Mouse (Mus musculus) intestine, postnatal 0 days (tissue): ENCODE data around the gene Ugt1a10. TPM values are rescaled to one million over a fixed set of nuclear protein-coding genes. Genes with fewer than 3 reads are reported as not detected.

Experiments used
- ATAC-seq: fragments of 200-750 bp; cut with Nextera tagmentation; 2 replicates; pipeline ENCODE4 v1.8.0; 2017; ENCODE audit warnings: mild to moderate bottlenecking, moderate TSS enrichment, moderate library complexity
- H3K27ac ChIP-seq: fragments of 300-500 bp; sonication (generic); 2 replicates; pipeline ENCODE4 v1.5.1; 2014; ENCODE audit warnings: mild to moderate bottlenecking, low read depth, low read length, moderate library complexity
- H3K27me3 ChIP-seq: fragments of 300-500 bp; sonication (generic); replicated peaks from 2 replicates; pipeline ENCODE4 v1.6.1; 2014; ENCODE audit warnings: low read length, mixed read lengths; ENCODE audit not compliant: control insufficient read depth, insufficient read depth
- H3K36me3 ChIP-seq: fragments of 300-500 bp; sonication (generic); 2 replicates; pipeline ENCODE4 v1.6.1; 2014; ENCODE audit warnings: mild to moderate bottlenecking, moderate library complexity; ENCODE audit not compliant: control insufficient read depth, insufficient read depth
- H3K4me1 ChIP-seq: fragments of 300-500 bp; sonication (generic); replicated peaks from 2 replicates; pipeline ENCODE4 v1.6.1; 2014; ENCODE audit warnings: antibody characterized with exemption, low read length, mixed read lengths; ENCODE audit not compliant: control insufficient read depth, insufficient read depth
- H3K4me2 ChIP-seq: fragments of 300-500 bp; sonication (generic); replicated peaks from 2 replicates; pipeline ENCODE4 v1.6.1; 2014; ENCODE audit warnings: low read depth, mild to moderate bottlenecking, moderate library complexity
- H3K4me3 ChIP-seq: fragments of 300-500 bp; sonication (generic); 2 replicates; pipeline ENCODE4 v1.5.1; 2014; ENCODE audit warnings: low read depth, low read length
- H3K9ac ChIP-seq: fragments of 300-500 bp; sonication (generic); 2 replicates; pipeline ENCODE4 v1.6.1; 2014; ENCODE audit warnings: mild to moderate bottlenecking, low read depth, low read length
- H3K9me3 ChIP-seq: fragments of 300-500 bp; sonication (generic); 2 replicates; pipeline ENCODE4 v1.6.1; 2016; ENCODE audit warnings: mixed run types; ENCODE audit not compliant: control insufficient read depth
- CTCF ChIP-seq: sonication (generic); IDR thresholded peaks from 2 replicates; pipeline ENCODE4 v1.5.1; 2016; ENCODE audit warnings: low read depth, mild to moderate bottlenecking, control low read depth, antibody characterized with exemption, moderate library complexity
- WGBS: fragments of 180-500 bp; shearing (Covaris S2); extraction: QIAGEN DNeasy Blood & Tissue Kit; methylation state at CpG from one replicate; pipeline ENCODE4 v1.1.7; 2014; 5-methylcytosine and 5-hydroxymethylcytosine counted together
- polyA plus RNA-seq: library from polyadenylated mRNA; unstranded; fragments of >200 nt; fragmentation: Nextera tagmentation; extraction: Ambion mirVana; gene quantifications from 2 replicates; pipeline ENCODE4 v1.2.1, GENCODE M21; 2015

Gene Ugt1a10
- polyA plus RNA-seq, 1 experiment from 2014 or later, result 0.05 TPM

DNA sequence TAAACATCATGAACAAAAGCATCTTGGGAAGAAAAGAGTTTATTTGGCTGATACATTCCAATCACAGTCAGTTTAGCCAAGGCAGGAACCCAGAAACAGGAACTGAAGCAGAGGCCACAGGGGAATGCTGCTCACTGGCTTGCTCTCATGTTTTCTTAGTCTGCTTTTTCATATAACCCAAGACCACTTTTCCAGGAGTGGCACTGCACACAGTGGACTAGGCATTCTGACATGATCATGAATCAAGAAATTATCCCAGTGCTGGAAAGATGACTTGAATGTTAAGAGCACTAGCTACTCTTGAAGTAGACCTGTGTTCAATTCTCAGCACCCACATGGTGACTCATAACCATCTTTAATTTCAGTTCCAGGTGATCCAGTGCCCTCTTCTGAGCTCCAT is 170.6 kb downstream of the Ugt1a10 start:
- no peak overlapping the region for H3K4me2 ChIP-seq
- H3K9ac ChIP-seq, result no peak overlapping the region
- no peak for ATAC-seq
- no peak for TF ChIP-seq CTCF
- no peaks in the 10 kb centered on the region for H3K36me3 ChIP-seq
- H3K4me1 ChIP-seq, result no peaks in the 10 kb centered on the region
- H3K9me3 ChIP-seq, result peaks cover 33% of the 10 kb centered on the region
- no peak overlapping the region for H3K27ac ChIP-seq
- no peaks in the 10 kb centered on the region for H3K27me3 ChIP-seq
- H3K4me3 ChIP-seq, result no peak overlapping the region

DNA sequence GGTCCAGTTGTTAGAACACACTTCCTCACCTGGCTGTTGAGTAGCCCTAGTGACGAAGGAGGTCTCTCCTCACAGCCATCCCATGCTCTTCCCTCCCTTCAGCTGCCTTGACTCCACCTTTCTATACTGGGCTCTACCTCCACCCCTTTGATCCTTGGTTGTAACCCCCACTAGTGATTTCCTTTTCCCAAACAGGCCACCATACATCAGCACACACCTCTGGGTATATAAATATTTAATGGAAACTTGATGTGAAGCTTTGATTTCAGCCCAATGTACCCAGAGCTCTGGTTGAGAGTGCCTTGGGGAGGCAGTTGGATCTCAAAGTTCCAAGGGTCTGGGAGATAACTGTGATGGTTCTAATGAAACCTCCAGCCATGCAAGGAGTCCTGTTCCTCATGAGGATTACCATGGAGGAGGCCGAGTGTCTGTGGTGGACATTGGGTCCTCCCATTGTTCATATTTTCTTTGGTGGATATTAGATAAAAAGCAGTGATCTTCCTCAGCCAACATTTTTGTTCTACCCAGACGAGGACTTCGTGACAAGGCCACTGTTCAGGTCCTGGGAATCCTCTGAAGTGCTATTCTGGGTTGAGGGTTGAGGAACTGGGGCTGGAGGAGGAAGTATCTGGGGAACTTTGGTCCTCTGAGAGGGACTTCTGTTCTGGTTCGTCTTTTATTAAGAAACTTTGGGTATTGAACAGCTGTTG is 171.6 kb downstream of the Ugt1a10 start, which contains the start of gene Mroh2a:
Gene Mroh2a (plus strand): TSS at position 317 of the 710 bp plus-strand sequence.
- WGBS, result 56% methylated on average over 5 of the region's 5 CpGs
- Histone ChIP-seq H3K9ac (no peak within 1 kb of the TSS), H3K36me3 (no peaks in the 10 kb centered on the region), H3K27me3 (no peaks in the 10 kb centered on the region), H3K4me1 (no peaks in the 10 kb centered on the region), H3K4me2 (no peak within 1 kb of the TSS), H3K27ac (no peak within 1 kb of the TSS), H3K9me3 (peaks cover 43% of the 10 kb centered on the region), H3K4me3 (no peak within 1 kb of the TSS)
- no peak for ATAC-seq
- TF ChIP-seq CTCF, result no peak

DNA sequence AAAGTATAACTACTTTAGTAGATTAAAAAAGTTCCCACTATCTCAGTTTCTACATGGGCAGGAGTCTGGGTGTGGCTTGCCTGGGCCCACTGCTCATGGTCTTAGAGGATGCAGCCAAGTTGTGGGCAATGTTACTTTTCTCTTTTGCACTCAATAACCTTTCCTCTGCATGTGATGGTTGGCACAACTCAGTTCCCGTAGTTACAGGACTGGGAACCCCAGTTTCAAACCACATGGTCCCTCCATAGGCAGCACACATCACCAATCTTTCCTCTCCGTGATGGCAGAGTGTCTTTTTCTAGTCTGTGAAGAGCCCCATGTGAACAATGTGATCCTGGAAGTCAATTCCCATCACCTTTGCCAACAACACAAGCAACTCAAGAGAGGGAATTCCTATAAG is 172.3 kb downstream of the Ugt1a10 start:
- Histone ChIP-seq H3K27ac (no peak overlapping the region), H3K4me3 (no peak overlapping the region), H3K36me3 (no peaks in the 10 kb centered on the region), H3K4me1 (no peaks in the 10 kb centered on the region), H3K9ac (no peak overlapping the region), H3K9me3 (peaks cover 46% of the 10 kb centered on the region), H3K27me3 (no peaks in the 10 kb centered on the region), H3K4me2 (no peak overlapping the region)
- TF ChIP-seq CTCF, result no peak
- no peak for ATAC-seq
- 62% methylated on average over 2 of the region's 2 CpGs for WGBS

DNA sequence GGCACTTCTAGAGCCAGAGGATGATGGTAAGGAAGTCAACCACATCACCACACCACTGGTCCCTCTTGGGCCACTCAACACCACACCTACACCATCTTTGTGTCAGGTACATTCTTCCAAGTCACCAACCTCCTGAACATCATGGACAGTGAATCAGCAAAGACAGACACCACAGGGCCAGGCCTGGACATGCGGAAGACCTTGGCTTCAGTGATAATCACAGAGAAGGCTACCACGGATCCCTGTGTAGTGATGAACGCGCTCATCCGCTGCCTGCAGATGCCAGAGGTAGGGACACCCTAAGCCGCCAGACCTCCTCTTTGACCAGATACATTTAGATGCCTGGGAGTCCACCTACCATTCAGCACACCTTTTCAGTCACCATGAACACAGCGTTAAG is 172.9 kb downstream of the Ugt1a10 start:
- no peak overlapping the region for H3K4me2 ChIP-seq
- H3K9ac ChIP-seq, result no peak overlapping the region
- H3K4me1 ChIP-seq, result no peaks in the 10 kb centered on the region
- no peak overlapping the region for H3K4me3 ChIP-seq
- H3K27me3 ChIP-seq, result no peaks in the 10 kb centered on the region
- H3K36me3 ChIP-seq, result no peaks in the 10 kb centered on the region
- peaks cover 50% of the 10 kb centered on the region for H3K9me3 ChIP-seq
- WGBS, result 69% methylated on average over 7 of the region's 7 CpGs
- no peak overlapping the region for H3K27ac ChIP-seq
- ATAC-seq, result no peak
- no peak for TF ChIP-seq CTCF

DNA sequence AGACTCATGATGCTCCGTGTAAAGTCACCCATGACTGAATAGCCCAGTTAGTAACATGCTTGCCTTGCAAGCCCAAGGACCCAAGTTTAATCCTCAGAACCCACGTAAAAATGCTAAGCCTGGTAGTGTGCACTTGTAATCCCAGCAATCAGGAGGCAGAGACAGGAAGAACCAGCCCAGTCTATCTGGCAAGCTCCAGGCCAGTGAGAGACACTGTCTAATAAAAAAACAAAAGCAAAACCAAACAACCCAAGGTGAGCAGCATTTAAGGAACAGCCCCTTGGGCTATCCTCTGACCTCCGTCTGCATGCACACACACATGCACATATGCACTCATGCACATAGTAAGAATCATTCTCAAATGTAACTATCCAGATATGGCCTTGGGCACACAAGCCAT is 174.4 kb downstream of the Ugt1a10 start:
- no peaks in the 10 kb centered on the region for H3K4me1 ChIP-seq
- H3K4me2 ChIP-seq, result no peak overlapping the region
- no peaks in the 10 kb centered on the region for H3K27me3 ChIP-seq
- no peak overlapping the region for H3K9ac ChIP-seq
- no peak for ATAC-seq
- no peaks in the 10 kb centered on the region for H3K36me3 ChIP-seq
- H3K4me3 ChIP-seq, result no peak overlapping the region
- TF ChIP-seq CTCF, result no peak
- no peak overlapping the region for H3K27ac ChIP-seq
- peaks cover 54% of the 10 kb centered on the region for H3K9me3 ChIP-seq
- 79% methylated on average over 3 of the region's 3 CpGs for WGBS

DNA sequence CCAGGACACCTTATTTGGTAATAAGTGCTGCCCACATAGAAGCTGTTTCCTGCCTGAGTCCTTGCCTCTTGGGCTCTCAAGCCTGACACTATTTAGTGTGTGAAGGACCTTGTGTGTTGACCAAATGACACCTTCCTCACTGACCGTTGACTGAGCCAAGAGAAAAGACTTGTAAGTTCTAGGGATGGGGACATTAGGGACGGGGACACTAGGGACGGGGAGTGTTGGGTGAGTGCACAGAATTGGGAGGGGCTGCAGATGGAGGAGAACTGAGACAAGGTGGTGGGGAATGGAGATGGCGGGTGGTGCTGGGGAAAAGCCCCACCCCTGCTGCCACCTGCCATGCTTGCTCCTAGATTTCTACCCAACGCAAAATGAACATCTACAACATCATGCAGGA is 174.8 kb downstream of the Ugt1a10 start:
- H3K4me2 ChIP-seq, result no peak overlapping the region

More for the DNA sequence above, 174.8 kb downstream of the Ugt1a10 start:
- no peaks in the 10 kb centered on the region for H3K4me1 ChIP-seq
- no peaks in the 10 kb centered on the region for H3K27me3 ChIP-seq
- H3K27ac ChIP-seq, result no peak overlapping the region
- no peak overlapping the region for H3K9ac ChIP-seq
- H3K9me3 ChIP-seq, result peaks cover 57% of the 10 kb centered on the region
- 86% methylated on average over 5 of the region's 5 CpGs for WGBS
- no peak for TF ChIP-seq CTCF
- no peak for ATAC-seq
- no peaks in the 10 kb centered on the region for H3K36me3 ChIP-seq
- no peak overlapping the region for H3K4me3 ChIP-seq
